Mouse (Mus musculus): ENCODE results near the gene Hnrnpl.

DNA sequence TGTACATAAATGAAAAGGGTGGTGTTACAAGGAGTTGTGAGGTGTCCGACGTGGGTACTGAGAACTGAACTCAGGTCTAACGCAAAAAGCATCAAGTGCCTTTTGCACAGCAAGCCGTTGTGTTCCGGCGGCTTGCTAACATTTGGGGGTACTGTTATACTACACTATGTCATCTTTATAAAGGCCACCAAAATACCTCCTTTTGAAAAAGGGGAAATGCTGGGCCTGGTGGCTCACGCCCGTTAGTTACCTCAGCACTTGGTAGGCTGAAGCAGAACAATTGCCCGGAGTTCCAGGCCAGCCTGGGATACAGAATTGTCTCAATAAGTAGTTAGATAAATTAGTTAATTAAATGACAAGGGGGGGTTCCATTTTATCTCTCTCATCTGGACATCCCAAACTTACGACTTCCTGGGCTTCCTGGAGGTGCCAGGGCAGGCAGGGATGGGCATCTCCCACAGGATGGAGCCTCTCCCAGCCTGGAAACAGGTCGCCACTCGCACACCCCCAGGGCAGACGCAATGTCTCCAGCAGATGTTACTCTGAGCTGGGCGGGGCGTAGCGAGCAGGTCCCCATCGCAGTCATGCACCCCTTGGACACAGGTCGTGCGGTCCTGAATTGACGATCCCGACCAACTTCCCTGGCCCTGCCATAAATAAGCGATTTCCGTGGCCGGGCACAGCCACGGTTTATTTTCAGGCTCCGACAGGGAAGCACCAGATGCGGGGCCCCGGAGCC lies 58.6 kb downstream of the Hnrnpl start:
- no peak for TF ChIP-seq CTCF (IDR thresholded peaks at IDR 0.05; ENCODE audit: insufficient read depth, low read depth, low read length)
- no peak for TF ChIP-seq POLR2A (IDR thresholded peaks at IDR 0.05; ENCODE audit: insufficient read depth, low read depth, low read length)
